Mouse (Mus musculus) liver, adult (tissue): ENCODE data around the gene Gm10160.

Experiments used
- GATA4 ChIP-seq: IDR thresholded peaks from 2 replicates; pipeline ENCODE4 v1.6.1; 2014; ENCODE audit warnings: mild to moderate bottlenecking, low read length; ENCODE audit not compliant: insufficient replicate concordance

The Gm10160 gene

GRCm38 (mm10) chr7:81862587-81863583, 7.3 kb upstream of the Gm10160 start:
- no peak for TF ChIP-seq GATA4

- TF ChIP-seq GATA4: no peak
These were observed 6.3 kb upstream of the Gm10160 start for GRCm38 (mm10) chr7:81861921-81862320.

- TF ChIP-seq GATA4: no peak
These were observed 5.9 kb upstream of the Gm10160 start for GRCm38 (mm10) chr7:81861461-81861860.

- no peak for TF ChIP-seq GATA4
These were observed 5.4 kb upstream of the Gm10160 start for GRCm38 (mm10) chr7:81860996-81861395.

- no peak for TF ChIP-seq GATA4
These were observed 4.5 kb upstream of the Gm10160 start for GRCm38 (mm10) chr7:81860071-81860470.

- TF ChIP-seq GATA4: no peak
These were observed 3.6 kb upstream of the Gm10160 start, which contains the start of gene Tm6sf1 for GRCm38 (mm10) chr7:81858968-81859721. Tm6sf1 (plus strand) TSS chr7:81859001.

- no peak for TF ChIP-seq GATA4
These were observed 2.6 kb upstream of the Gm10160 start for GRCm38 (mm10) chr7:81858236-81858635.

- TF ChIP-seq GATA4: no peak
These were observed 627 bp upstream of the Gm10160 start for GRCm38 (mm10) chr7:81856221-81856620.

GRCm38 (mm10) chr7:81854568-81855307, 856 bp downstream of the Gm10160 start:
- TF ChIP-seq GATA4: no peak

- TF ChIP-seq GATA4: no peak
These were observed 3.9 kb downstream of the Gm10160 start for GRCm38 (mm10) chr7:81851706-81852105.

GRCm38 (mm10) chr7:81850171-81850570, 5.4 kb downstream of the Gm10160 start:
- no peak for TF ChIP-seq GATA4

- TF ChIP-seq GATA4: no peak
These were observed 6.0 kb downstream of the Gm10160 start for GRCm38 (mm10) chr7:81849633-81850032.

GRCm38 (mm10) chr7:81849214-81849613, 6.4 kb downstream of the Gm10160 start:
- TF ChIP-seq GATA4: no peak

- TF ChIP-seq GATA4: no peak
These were observed 7.8 kb downstream of the Gm10160 start for GRCm38 (mm10) chr7:81847777-81848176.

- no peak for TF ChIP-seq GATA4
These were observed 8.6 kb downstream of the Gm10160 start for GRCm38 (mm10) chr7:81847010-81847409.
